Mouse (Mus musculus): ENCODE results near the gene Srl.
"Not testable (repeated sequence)": the region's sequence is repeated elsewhere in the genome, so short reads cannot be mapped to it uniquely, and the experiment has no call there.

Srl gene

DNA sequence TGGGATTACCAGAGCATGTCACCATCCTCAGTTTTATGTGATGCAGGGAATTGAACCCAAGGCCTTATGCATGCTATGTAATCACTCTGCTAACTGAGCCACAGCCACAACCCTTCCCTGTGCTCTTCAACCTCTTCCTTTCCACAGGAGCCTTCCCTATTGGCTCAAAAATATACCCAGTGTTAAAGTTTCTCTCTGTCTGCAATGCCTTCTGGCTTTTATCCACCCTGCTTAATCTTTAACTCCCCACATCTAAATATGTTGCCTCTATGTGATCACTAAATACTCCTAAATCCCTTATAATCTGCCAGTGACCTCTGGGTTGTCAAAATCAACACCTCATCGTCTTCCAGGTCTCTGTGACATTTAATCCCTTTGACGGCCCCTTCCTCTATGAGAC, 23.7 kb downstream of the Srl start:
- DNase-seq, result no peak

GRCm38 (mm10) chr16:4514383-4514782, 27.2 kb downstream of the Srl start:
- no peak for DNase-seq

DNA sequence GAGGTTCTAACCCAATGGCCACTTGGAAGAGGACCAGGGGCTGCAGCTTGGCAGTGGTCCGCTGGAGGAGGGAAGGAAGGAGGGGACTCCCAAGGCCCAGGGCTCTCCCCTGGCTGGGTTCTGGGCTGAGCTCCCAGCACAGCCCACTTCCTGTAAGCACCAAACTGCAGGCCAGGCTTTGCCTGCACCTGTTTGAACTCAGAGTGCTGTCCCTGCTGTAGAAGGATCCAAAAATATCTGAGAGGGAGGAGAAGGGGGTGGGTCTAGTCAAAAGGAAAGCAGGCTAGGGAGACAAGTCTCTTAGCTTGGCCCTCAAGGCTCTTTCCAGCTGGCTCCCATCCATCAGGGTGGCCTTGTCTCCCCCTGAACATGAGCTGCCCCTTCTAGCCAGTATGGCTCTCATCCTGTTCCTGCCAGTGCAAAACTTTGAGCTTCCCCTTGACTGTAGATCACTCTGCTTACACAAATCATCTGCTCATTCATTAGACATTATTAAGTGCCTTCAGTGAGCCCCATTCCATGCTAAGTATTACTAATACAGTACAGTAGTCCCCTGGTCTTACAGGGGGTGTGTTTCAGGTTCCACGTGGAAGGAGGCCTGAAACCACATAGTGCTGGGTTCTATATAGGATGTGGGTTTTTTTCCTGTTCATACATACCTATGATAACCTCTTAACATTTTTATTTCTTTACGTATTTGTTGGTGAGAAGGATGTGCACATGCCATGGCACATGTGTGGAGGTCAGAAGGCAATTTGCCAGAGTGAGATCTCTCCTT, 28.8 kb downstream of the Srl start:
- DNase-seq, result no peak

GRCm38 (mm10) chr16:4511371-4511770, 30.2 kb downstream of the Srl start:
- no peak for DNase-seq

DNA sequence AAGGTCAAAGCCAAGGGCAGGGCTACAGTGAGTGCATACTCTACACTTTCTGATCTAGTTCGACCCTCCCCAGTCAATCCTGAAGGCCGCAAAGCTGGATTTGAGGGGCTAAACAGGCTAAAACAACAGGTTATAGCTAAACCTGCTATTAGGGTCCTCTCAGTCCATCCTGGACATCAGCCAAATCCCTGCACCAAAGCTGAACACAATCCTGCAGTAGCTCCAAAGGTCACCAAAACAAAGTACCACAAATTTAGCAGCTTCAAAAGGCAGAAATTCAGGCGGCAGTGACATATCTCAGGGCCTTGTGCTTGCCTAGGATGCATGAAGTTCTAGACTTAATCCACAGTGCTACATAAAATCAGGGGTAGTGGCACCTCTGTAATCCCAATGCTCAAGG, 35.4 kb downstream of the Srl start:
- DNase-seq, result no peak

DNA sequence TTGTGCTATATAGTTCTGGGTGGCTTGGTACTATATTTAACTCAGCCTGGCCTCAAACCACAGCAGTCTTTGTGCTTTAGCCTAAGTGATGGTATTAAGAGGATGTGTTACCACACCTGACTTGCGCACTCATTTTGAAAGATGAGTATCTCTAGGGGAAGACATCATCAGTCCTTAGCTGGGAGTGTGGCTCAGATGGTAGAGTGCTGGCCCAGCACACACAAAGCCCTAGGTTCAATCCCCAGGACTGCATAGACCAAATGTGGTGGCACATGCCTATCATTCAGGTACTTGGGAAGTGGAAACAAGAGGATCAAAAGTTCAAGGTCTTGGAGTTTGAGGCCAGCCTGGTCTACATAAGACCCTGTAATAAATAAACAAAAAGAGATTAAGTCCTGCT, 38.1 kb downstream of the Srl start:
- DNase-seq, result no peak

GRCm38 (mm10) chr16:4502568-4502967, 39.0 kb downstream of the Srl start:
- DNase-seq, result no peak

DNA sequence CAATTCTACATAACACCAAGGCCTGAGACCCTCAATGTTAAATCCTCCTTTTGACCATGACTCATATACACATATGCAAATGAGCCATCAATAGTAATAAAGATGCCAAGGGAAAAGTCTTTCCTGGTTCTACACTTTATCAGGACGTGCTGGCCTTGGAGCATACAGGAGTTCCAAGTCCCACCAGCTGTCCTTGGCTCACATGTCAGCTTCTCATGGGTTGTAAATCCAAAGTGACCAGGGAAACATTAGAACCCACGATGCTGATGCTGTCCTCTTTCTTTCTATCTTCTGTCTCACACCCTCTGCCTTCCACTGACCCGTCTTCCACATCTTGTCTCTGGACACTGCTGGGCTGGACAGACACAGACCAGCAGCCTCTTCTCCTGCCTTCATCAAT, 39.9 kb downstream of the Srl start:
- no peak for DNase-seq

- DNase-seq, result no peak
Measured at GRCm38 (mm10) chr16:4500598-4501385, 40.8 kb downstream of the Srl start.

DNA sequence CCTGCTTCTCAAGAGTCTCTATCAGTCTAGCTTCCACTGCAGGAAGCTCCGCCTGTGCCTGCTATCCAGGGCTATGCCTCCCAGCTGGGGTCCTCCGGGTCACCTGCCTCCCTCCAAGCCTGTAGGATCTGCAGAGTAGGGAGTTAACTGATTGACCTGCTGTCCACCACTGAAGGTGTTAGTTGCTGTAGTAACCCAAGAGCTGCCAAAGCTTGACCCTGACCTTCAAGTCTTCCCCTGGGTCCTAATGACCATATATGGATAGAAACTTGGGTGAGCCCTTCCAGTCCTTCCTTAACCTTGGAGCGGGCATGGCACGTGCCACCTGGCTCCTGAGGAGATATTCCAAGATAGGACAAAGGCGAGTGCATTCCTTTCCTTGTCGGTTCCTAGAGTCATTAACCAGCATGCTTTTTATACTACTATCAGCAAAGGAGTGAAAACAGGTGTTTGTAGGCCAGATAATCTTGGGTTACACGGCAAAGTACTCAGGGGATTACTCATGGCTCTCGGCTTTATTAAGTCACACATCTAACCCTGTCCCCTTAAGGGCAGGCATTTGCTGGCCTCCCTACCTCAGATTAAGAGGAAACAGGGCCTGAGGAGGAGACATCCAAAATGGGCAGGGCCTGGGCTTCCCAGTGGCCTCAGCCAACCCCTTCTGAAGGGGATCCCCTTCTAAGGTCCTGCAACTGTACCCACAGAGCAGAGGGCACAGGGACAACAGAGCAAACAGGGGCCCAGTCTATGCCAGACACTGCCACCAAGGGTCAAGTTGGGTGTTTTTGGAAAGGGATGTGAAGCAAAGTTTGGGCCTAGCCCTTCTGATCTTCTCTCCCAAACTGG, 43.6 kb downstream of the Srl start:
- DNase-seq, result no peak

GRCm38 (mm10) chr16:4496470-4496869, 45.1 kb downstream of the Srl start:
- DNase-seq, result no peak

- peak; percentile 34 for DNase-seq
Measured at GRCm38 (mm10) chr16:4495861-4496260, 45.8 kb downstream of the Srl start.

DNA sequence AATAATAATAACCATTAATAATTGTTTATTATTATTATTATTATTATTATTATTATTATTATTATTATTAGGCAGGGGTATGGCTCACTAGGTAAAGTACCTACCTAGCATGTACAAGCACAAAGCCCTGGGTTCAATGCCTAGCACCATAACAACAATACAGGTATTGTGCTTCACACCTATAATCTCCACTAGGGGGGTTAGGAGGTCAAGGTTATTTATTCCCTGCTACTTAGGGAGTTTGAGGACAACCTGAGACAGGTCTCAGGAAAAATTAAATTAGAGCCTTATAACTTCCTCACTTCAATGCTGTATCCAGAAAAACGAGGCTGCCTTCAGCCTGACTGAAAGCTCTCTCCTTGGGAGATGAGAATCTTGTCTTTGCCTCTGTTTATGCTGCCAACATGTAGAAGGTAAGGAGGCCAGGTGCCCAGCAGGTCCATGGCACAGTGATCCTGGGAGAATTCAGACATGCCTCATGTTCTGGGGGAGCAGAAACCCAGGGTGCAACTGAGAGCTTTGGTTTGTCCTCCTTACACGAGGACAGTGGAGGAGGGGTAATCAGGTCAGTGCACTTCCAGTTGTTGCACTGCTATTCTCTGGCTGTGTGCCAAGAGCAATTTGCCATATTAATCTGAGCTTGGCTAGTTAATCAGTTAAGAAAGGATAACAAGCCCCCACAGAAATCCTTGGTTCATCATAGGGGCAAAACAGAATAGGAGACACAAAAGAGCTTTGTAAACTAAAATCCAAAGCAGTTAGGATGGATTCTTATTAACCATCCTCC, 48.6 kb downstream of the Srl start:
- DNase-seq, result no peak

DNA sequence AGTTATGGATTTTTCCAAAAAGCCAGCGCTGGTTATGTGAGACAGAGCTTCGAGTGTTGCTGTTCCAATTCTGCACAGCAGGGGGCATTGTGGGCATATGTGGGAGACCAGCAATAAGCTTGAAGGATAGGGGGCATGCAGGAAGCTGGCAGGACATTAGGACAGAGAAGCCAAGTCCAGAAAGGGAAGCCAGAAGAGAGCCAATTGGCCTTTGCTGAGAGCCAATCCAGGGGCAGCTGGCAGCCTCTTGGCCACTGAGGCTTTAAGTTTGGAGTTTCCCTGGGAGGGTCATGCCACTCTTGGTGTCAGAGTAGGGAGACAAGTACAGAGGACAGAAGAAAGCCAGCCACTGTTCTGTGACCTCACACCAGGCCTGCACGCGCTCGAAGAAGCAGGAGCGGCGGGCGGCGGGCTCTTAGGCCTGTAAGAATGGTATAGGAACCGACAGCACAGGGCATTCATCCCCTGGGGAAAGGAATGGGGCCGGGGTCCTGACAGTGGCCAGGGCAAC, 52.4 kb downstream of the Srl start:
- peak; percentile 91 for DNase-seq

DNA sequence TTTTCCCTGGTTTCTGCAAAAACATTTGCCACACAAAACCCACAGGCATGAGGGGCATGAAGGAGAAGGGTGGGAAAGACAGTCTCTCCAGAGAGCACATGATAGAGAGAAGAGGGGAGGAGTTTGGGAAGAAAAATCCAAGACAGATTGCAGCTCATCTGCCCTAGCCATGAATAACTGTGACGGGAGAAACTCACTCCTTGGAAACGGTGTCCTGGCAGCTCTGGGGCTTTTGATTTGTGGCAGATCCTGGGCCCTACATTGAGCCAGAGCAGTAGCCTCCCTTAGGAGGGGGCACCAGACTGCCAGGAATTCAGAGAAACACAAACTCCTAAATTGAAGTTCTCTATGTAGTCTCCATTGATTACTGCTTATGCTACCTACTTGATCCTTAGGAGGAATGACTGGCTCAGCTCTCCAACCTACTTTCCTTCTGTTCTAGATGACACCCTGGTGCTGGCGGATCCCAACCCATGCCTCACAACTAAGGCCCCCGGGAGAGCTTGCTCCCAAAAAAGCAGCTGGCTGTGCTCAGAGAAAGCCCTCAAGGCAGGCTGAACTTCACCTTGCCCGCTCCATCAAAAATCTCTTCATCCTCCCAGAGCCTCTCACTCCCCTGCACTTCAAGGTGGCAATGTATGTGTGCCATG, 60.9 kb downstream of the Srl start:
- no peak for DNase-seq

DNA sequence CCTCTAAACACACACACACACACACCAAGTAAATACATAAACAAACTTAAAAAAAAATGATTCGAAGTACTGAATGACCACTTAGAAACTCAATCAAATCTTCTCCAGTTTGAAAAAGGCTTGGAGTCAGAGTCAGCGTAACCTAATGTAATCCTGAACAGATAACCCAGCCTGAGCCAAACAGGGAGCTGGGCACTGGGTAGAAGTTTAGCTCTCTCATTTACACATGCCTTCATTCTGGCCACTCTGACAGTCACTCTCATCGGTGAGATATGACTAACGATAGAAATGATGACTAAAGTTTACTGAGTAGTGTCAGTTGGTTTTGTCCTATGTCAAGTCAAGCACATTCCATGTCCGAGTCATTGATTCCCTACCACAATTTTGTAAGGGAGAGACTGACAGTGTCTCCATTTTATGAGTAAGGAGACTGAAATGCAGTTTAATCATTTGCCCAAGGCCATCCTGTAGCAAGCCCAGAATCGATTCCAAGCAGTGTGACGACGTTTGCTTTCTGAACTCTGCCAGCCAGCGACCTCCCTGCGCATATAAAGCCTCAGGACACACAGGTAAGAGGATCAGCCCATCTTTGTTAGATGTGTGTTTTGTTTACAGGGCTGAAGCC, 63.9 kb downstream of the Srl start:
- DNase-seq, result no peak

- DNase-seq, result peak; percentile 96
Measured at GRCm38 (mm10) chr16:4474882-4475803, 66.5 kb downstream of the Srl start.

DNA sequence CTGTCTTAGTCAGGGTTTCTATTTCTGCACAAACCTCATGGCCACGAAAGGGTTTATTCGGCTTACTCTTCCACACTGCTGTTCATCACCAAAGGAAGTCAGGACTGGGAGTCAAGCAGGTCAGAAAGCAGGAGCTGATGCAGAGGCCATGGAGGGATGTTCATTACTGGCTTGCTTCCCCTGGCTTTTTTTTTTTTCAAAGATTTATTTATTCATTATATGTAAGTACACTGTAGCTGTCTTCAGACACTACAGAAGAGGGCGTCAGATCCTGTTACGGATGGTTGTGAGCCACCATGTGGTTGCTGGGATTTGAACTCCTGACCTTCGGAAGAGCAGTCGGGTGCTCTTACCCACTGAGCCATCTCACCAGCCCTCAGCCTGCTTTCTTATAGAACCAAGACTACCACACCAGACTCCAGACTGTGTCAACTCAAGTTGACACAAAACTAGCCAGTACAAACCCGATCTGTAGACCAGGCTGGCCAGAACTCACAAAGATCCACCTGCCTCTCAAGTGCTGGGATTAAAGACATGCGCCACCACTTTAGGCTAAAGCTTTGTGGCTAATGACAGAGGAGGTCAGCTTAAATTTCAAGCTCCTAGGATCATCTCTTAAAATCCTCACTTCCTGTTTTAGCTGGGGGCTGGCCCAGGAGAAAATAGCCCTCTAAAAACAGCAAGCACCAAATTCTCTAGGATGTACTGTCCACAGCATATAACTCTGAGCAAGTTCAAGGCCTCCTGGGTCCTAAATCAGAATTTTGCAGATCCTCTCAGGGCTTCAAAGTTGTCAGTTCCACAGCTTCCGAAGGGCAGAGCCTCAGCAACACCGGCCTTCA, 67.4 kb downstream of the Srl start:
- not testable (repeated sequence) for DNase-seq

DNA sequence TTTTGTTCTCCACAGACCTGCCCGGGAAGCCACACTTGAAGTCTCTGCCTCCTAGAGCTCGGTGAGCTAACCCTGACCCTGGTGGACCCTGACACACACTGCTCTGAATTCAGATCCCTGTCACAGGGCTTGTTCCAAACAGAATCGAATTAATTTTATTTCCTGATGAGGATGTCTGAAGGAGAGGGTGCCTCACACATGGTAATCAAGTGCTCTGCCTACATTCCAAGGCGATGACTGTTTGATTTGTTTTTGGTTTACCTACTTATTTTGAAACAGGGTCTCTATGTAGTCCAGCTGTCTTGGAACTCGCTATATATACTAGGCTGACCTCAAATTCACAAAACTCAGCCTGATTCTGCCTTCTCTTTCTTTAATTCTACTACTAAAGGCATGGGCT, 68.4 kb downstream of the Srl start:
- no peak for DNase-seq
